Mouse (Mus musculus) lung, adult 2 months (tissue): ENCODE data around the gene Gm47841. TPM values are rescaled to one million over a fixed set of nuclear protein-coding genes. Genes with fewer than 3 reads are reported as not detected.

Experiments
- DNase-seq: peaks from one replicate; pipeline ENCODE4 v3.0.0; 2022
- H3K4me1 ChIP-seq: fragments of 200-500 bp; 2 replicates; pipeline ENCODE4 v1.6.1; 2011; ENCODE audit warnings: low read length; ENCODE audit not compliant: control insufficient read depth, insufficient read depth
- H3K4me3 ChIP-seq: fragments of 200-500 bp; replicated peaks from 2 replicates; pipeline ENCODE3; 2011; ENCODE audit warnings: low read depth, mild to moderate bottlenecking, control low read depth, low read length; ENCODE audit errors: extremely low read depth
- CTCF ChIP-seq: fragments of 200-500 bp; IDR thresholded peaks from 2 replicates; pipeline ENCODE4 v1.5.1; 2011; ENCODE audit warnings: mild to moderate bottlenecking, low read length, control low read depth; ENCODE audit not compliant: insufficient read depth
- POLR2A ChIP-seq: fragments of 200-500 bp; IDR thresholded peaks from 2 replicates; pipeline ENCODE4 v1.6.1; 2011; ENCODE audit warnings: low read depth, mild to moderate bottlenecking, control low read depth, low read length, borderline replicate concordance; ENCODE audit errors: extremely low read depth
- WGBS: fragments of 180-500 bp; shearing (Covaris S2); methylation state at CpG from one replicate; pipeline ENCODE4 v1.1.7; 2018; 5-methylcytosine and 5-hydroxymethylcytosine counted together
- polyA plus RNA-seq: library from polyadenylated mRNA; depleted of rRNA; stranded (reverse); fragments of >200 nt; gene quantifications from 2 replicates; pipeline ENCODE4 v1.2.3, GENCODE M21; 2012

Gene Gm47841
- polyA plus RNA-seq, 1 experiment: 0.22 TPM

- no peak for TF ChIP-seq CTCF
- TF ChIP-seq POLR2A: no peak
- DNase-seq: no peak
- Histone ChIP-seq H3K4me1 (peaks cover 4% of the 10 kb centered on the region), H3K4me3 (no peak overlapping the region)
- WGBS: 73% methylated on average over 10 of the region's 10 CpGs
Measured at GRCm38 (mm10) chr15:101084499-101084898, 37.3 kb upstream of the Gm47841 start.

GRCm38 (mm10) chr15:101082236-101082635, 35.0 kb upstream of the Gm47841 start:
- WGBS: 47% methylated on average over 4 of the region's 4 CpGs
- TF ChIP-seq CTCF: no peak
- H3K4me1 ChIP-seq: peaks cover 10% of the 10 kb centered on the region
- DNase-seq: no peak
- no peak overlapping the region for H3K4me3 ChIP-seq

- no peak for DNase-seq
- 55% methylated on average over 7 of the region's 7 CpGs for WGBS
- peaks cover 10% of the 10 kb centered on the region for H3K4me1 ChIP-seq
- no peak overlapping the region for H3K4me3 ChIP-seq
- TF ChIP-seq POLR2A (no peak), CTCF (no peak)
Measured at GRCm38 (mm10) chr15:101081035-101081548, 33.9 kb upstream of the Gm47841 start.

GRCm38 (mm10) chr15:101080031-101080520, 32.9 kb upstream of the Gm47841 start:
- no peak for DNase-seq
- peaks cover 10% of the 10 kb centered on the region for H3K4me1 ChIP-seq
- H3K4me3 ChIP-seq: no peak overlapping the region
- TF ChIP-seq POLR2A (no peak), CTCF (no peak)
- 71% methylated on average over 9 of the region's 9 CpGs for WGBS

- WGBS: 3% methylated on average over 30 of the region's 30 CpGs
- H3K4me3 ChIP-seq: peak overlapping the region; percentile 81
- peaks cover 10% of the 10 kb centered on the region for H3K4me1 ChIP-seq
- DNase-seq: peak; percentile 89
- TF ChIP-seq CTCF: no peak
- peak; percentile 39; the same call in 1 of the 2 replicates for TF ChIP-seq POLR2A
Measured at GRCm38 (mm10) chr15:101078731-101079156, 31.5 kb upstream of the Gm47841 start.

GRCm38 (mm10) chr15:101077813-101078730, 30.9 kb upstream of the Gm47841 start, which contains the start of gene Fignl2:
Gene Fignl2 (minus strand): TSS chr15:101078567.
- Histone ChIP-seq H3K4me1 (peaks cover 10% of the 10 kb centered on the region), H3K4me3 (peak within 1 kb of the TSS; percentile 81)
- WGBS: 2% methylated on average over 71 of the region's 96 CpGs
- no peak for TF ChIP-seq POLR2A
- no peak for TF ChIP-seq CTCF
- peak; percentile 27 for DNase-seq

GRCm38 (mm10) chr15:101077001-101077812, 30.0 kb upstream of the Gm47841 start:
- DNase-seq: peak; percentile 32
- Histone ChIP-seq H3K4me1 (peaks cover 9% of the 10 kb centered on the region), H3K4me3 (peak overlapping the region; percentile 77)
- 5% methylated on average over 34 of the region's 34 CpGs for WGBS
- TF ChIP-seq CTCF (no peak), POLR2A (peak; percentile 28; the same call in 1 of the 2 replicates)

GRCm38 (mm10) chr15:101076071-101077000, 29.1 kb upstream of the Gm47841 start:
- 33% methylated on average over 26 of the region's 26 CpGs for WGBS

More at GRCm38 (mm10) chr15:101076071-101077000, 29.1 kb upstream of the Gm47841 start:
- DNase-seq: no peak
- Histone ChIP-seq H3K4me1 (peaks cover 11% of the 10 kb centered on the region), H3K4me3 (no peak overlapping the region)
- no peak for TF ChIP-seq POLR2A
- TF ChIP-seq CTCF: no peak
